Mouse (Mus musculus): Measurements from ENCODE around the gene Smarce1.

GRCm38 (mm10) chr11:99250666-99251065 lies 19.8 kb upstream of the Smarce1 start:
- TF ChIP-seq ZKSCAN1 (IDR thresholded peaks at IDR 0.05; ENCODE audit: borderline replicate concordance, low read depth, low read length) (no peak), USF1 (IDR thresholded peaks at IDR 0.05; ENCODE audit: low read depth, low read length) (peak; percentile 55), KAT2A (IDR thresholded peaks at IDR 0.05; ENCODE audit: insufficient replicate concordance, low read length) (no peak), POLR2A (IDR thresholded peaks at IDR 0.05; ENCODE audit: low read depth, low read length) (no peak), CTCF (conservative IDR thresholded peaks at IDR 0.05 in 1 of 2, IDR thresholded peaks at IDR 0.05 in 1 of 2; ENCODE audit: low read depth in 2 of 2, low read length in 2 of 2) (no peak)

Measured in CH12.LX (cell line).